Mouse (Mus musculus) common myeloid progenitor, adult 5-6 weeks (primary cell): ENCODE data around the gene Olfr1360. TPM values are rescaled to one million over a fixed set of nuclear protein-coding genes. Genes with fewer than 3 reads are reported as not detected.
"Not testable (repeated sequence)": the region's sequence is repeated elsewhere in the genome, so short reads cannot be mapped to it uniquely, and the experiment has no call there.

ENCODE experiments used
- ATAC-seq: replicated peaks from 2 replicates; pipeline ENCODE4 v1.8.0; 2016; ENCODE audit warnings: low read depth, mild to moderate bottlenecking, moderate TSS enrichment, inconsistent platforms; ENCODE audit not compliant: poor library complexity, severe bottlenecking
- total RNA-seq: library from RNA; stranded (forward); fragments of 200-1000, 187-1606 nt; gene quantifications from 2 replicates; pipeline ENCODE4 v1.2.3, GENCODE M21; 2017

Olfr1360 gene
- total RNA-seq = not detected in 2 replicates

GRCm38 (mm10) chr13:21677305-21677704, at the start of gene Olfr1360:
Gene Olfr1360, minus strand, starts transcription at chr13:21677405.
- no peak for ATAC-seq

- ATAC-seq = no peak
Measured at GRCm38 (mm10) chr13:21722993-21723836, 46.0 kb upstream of the Olfr1360 start.

- no peak for ATAC-seq
Measured at GRCm38 (mm10) chr13:21722373-21722925, 45.2 kb upstream of the Olfr1360 start.

- peak; percentile 92 for ATAC-seq
Measured at GRCm38 (mm10) chr13:21721757-21722372, 44.7 kb upstream of the Olfr1360 start, which contains the start of gene Hist1h2bm. Gene Hist1h2bm, plus strand, starts transcription at chr13:21722044.

- not testable (repeated sequence) for ATAC-seq
Measured at GRCm38 (mm10) chr13:21721107-21721756, 44.0 kb upstream of the Olfr1360 start.

GRCm38 (mm10) chr13:21718381-21719080, 41.3 kb upstream of the Olfr1360 start:
- ATAC-seq = no peak

- ATAC-seq = peak; percentile 36
Measured at GRCm38 (mm10) chr13:21717397-21718357, 40.5 kb upstream of the Olfr1360 start, which contains the start of gene Hist1h3h. Gene Hist1h3h, plus strand, starts transcription at chr13:21717659.

GRCm38 (mm10) chr13:21716540-21717391, 39.6 kb upstream of the Olfr1360 start:
- peak; percentile 28 for ATAC-seq

- ATAC-seq = peak; percentile 86
Measured at GRCm38 (mm10) chr13:21715864-21716539, 38.8 kb upstream of the Olfr1360 start, which contains the start of the genes Hist1h2bl and Hist1h2ai. Gene Hist1h2bl, minus strand, starts transcription at chr13:21716143. Gene Hist1h2ai, plus strand, starts transcription at chr13:21716422.

GRCm38 (mm10) chr13:21715131-21715863, 38.1 kb upstream of the Olfr1360 start:
- ATAC-seq = peak; percentile 11; the same call in 1 of the 2 replicates

GRCm38 (mm10) chr13:21714725-21715124, 37.5 kb upstream of the Olfr1360 start:
- peak; percentile 15 for ATAC-seq

- no peak for ATAC-seq
Measured at GRCm38 (mm10) chr13:21711698-21712097, 34.5 kb upstream of the Olfr1360 start.

GRCm38 (mm10) chr13:21710821-21711525, 33.8 kb upstream of the Olfr1360 start:
- ATAC-seq = peak; percentile 17; the same call in 1 of the 2 replicates

- peak; percentile 85 for ATAC-seq
Measured at GRCm38 (mm10) chr13:21710031-21710711, 33.0 kb upstream of the Olfr1360 start.

- no peak for ATAC-seq
Measured at GRCm38 (mm10) chr13:21706669-21707068, 29.5 kb upstream of the Olfr1360 start.
